Mouse (Mus musculus) embryo, embryonic 9.5 days (tissue): ENCODE data around the gene Smg6.

ENCODE experiments used
- DNase-seq: peaks from one replicate; pipeline ENCODE4 v3.0.0-alpha.2; 2017; ENCODE audit errors: extremely low spot score

The Smg6 gene

DNA sequence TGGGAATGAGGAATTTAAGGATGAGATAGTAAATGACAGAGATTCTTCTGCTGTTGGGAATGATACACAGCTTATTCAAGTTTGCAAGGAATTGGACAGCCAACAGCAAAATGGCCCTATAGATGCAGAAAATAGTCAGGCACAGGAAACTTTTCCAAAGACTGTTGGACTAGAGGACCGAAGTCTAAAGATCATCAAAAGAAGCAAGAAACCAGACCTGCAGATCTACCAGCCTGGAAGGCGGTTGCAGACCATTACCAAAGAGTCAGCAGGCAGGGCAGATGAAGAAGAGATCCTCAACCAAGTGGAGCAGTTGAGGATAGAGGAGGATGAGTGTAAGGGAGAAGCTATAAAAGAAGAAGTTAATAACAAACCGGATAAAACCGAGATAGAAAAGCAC is 3.5 kb downstream of the Smg6 start:
- no peak for DNase-seq

DNA sequence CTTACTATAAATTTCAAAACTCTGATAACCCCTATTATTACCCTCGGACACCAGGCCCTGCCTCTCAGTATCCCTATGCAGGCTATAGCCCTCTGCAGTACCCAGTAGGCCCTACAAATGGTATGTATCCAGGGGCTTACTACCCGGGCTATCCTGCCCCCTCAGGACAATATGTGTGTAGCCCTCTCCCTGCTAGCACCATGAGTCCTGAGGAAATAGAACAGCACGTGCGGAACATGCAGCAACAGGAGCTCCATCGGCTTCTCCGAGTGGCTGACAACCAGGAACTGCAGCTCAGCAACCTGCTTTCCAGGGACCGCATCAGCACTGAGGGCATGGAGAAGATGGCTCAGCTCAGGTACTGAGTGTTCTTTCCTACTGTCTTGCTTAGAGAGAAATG is 4.8 kb downstream of the Smg6 start:
- DNase-seq, result no peak

DNA sequence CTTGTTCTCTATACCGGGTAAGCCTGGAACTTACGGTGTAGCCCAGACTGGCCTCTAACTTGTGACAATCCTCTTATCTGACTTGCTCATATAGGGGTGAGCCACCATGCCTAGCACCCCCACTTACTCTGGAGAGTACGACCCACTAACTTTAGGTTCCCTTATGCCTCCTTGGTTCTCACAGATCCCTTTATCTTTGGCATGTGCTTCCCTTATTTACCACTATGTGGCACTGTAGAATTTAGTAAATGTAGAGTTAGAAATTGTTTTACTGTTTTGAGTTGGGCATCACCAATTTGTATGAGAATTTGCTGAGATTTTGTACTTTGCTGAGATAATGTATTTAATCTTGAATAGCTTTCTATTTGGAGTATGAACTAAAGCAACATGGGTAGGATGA is 20.7 kb downstream of the Smg6 start:
- DNase-seq, result peak; percentile 14

DNA sequence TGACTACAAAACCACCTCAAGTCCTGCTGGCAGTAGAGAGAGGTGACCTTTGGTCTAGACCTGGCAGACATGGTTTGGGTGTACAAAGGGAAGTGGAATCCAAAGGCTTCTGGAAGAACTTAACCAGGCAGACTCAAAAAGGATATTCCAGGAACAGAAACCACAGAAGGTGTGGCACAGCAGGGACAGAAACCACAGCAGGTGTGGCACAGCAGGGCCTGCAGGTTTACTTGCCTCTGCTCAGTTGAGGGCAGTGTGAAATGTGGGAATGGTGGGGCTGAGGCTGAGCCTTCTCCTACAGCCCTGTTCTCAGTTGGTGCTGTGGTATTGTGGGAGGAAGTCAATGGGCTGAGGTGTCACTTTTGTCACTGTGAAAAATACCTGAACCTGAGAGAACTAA is 29.3 kb downstream of the Smg6 start:
- DNase-seq, result no peak

DNA sequence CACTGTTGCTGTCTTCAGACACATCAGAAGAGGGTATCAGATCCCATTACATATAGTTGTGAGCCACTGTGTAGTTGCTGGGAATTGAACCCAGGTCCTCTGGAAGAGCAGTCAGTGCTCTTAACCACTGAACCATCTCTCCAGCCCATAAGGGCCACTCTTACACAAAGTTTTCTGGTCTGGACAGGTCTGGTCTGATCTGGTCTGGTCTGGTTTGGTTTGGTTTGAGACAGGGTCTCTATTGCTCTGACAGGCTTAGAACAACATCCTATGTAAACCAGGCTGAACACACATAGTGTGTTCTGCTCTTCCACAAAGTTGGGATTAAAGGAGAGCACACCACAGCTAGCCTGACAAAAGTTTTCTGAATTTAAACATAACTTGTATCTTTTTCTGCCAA is 30.4 kb downstream of the Smg6 start:
- DNase-seq, result no peak

DNA sequence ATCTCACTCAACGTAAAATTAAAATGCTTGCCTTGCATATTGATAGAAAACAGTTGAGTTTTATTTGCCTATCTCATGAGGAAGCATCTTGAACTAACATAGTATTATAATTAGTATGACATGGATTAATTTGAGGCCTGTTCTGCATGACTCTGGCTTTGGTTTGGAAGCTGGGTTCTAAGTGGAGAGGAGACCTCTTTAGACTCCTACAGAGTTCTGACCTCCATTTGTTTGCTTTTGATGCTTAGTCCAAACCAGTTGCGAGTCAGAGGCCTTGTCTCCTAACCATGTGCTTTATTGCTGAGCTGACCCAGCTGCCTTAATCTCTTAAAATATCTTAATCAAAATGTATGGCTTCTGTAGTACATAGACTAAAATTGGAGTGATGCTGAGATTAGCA is 32.0 kb downstream of the Smg6 start:
- DNase-seq, result no peak

DNA sequence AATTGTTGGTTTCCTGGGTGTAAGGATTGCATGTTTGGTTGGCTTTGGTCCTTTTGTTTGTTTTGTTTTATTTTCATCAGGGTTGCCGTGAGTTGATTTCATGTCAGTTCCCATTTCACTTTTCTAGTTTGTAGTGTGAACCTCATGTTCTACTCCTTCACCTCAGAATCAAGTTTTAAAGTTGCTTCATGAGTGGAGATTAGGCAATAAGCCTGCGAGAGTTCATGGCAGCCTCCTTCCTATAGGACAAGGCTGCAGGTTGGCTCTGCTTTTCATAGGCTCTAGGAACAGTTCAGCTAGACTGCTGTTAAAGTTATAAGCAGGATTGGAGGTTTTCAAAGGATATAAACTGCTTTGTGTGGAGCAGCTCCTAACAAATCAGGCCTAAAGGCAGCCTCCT is 33.9 kb downstream of the Smg6 start:
- no peak for DNase-seq

DNA sequence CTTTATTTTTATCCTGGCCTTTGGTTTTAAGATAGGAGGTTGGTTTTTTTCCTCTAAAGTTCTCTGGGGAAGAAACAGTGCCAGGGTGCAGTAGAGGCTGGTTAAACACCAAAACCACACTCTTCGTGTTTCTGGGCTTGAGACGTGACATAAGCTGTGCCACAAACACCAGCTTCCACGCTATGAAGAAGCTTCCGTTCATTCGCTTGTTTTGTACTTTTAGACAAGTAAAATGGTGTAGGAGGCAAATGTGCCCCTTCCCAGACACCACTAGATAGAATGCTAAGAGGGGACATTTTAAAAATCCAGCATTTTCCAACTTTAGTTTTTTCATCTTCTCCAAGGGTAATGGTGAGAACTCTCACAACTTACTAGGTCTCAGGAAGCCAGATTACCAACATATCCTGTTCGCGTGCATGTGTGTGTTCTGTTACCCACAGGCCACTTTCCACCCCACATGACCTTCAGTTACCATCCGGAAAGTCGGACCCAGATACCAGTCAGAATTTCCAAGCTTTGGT is 34.5 kb downstream of the Smg6 start:
- no peak for DNase-seq

DNA sequence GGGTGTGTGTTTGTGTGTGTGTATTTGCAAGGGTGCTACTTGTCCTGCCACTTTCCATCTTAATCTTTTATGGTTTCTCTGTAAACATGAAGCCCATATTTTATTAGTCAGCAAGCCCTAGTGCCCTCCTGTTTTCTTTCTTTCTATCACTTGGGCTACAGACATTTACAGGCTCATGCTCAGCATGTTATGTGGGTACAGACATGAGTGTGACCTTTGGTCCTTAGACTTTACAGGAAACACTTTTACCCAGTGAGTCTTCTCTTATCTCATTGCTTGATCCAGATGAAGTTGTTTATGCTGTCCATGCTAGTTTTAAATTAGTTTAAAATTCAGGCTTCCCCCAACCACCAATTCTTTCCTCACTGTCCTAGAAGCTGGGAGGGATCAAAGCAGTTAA is 36.3 kb downstream of the Smg6 start:
- no peak for DNase-seq

DNA sequence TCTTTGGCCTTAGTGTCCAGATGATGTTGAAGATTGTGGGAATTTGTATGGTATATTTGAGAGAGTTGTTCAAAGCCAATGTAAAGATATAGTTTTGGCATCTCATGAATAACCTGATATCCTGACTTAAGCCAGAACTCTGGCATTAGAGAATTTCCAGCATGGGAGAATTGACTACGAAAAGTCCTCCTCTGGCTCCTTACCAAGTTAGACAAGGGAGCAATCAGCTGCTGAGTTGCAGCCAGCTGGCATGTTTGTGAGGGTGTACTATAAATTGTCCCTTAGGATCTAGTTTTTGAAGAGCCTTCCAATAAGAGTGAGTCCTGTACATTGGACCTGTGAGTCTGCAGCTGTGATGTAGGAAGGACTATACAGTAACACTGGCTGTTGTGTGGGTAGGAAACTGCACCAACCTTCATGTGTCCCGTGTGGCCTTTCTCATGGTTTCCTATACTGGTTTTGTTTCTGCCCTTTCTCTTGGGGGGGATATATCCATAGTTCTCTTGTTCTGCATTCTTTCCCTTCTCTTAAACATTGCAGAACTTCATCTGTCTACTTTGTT is 37.3 kb downstream of the Smg6 start:
- DNase-seq, result no peak

DNA sequence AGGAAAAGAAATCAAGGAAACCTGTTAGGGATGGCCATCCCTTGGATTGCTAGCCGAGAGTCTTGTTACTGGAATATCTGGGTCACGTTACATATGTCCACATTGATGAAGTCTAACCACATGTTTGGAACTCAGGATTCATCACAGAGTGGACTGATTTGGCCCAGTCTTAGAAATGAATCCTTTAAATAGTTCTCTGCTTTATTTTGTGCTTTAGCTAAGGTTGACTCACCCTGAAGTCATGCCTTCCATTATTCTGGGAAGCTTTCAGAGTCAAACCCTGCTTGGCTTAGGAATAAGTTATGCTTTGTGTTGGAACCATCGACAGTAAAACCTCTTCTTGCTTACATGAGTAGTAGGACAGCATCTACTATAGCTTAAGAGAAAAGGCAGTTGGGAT is 39.9 kb downstream of the Smg6 start:
- DNase-seq, result no peak

DNA sequence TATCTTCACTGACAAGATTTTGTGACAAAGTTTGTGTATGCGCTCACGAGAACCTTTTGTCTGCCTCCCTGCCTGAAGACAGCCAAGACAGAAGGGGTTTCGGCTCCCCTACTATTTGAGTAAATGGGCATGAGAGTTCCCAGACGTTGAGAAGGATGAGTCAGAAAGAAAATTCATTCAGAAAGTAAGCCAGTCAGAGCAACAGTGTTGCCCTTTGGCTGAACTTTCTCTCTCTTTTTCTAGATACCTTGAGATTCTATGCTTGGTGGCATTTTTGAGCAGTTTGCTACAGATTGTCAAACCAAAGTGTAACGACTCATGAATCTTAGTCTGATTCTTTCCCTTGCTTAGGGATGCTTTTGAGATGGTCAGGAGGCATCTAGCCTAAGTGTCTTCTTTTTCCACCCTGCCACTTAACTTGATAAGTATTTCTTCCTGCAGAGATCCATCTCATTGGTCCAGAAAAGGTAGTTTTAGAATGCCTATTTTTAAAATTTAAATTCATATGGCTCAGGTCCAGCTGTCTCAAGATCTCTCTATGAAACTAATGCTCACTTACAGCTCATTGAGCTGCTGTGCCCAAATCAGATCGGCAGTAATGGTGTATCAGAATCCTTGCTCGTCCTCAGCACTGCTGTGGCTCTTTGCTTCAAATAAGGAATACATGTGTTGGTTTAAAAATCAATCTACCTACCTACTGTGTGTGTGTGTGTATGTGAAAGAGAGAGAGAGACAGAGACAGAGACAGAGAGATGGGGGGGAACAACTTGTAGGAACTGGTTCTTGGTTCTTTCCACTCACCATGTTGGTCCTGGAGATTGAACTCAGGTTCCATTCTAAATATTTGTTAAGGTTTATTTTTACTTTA is 47.9 kb downstream of the Smg6 start:
- DNase-seq, result no peak

DNA sequence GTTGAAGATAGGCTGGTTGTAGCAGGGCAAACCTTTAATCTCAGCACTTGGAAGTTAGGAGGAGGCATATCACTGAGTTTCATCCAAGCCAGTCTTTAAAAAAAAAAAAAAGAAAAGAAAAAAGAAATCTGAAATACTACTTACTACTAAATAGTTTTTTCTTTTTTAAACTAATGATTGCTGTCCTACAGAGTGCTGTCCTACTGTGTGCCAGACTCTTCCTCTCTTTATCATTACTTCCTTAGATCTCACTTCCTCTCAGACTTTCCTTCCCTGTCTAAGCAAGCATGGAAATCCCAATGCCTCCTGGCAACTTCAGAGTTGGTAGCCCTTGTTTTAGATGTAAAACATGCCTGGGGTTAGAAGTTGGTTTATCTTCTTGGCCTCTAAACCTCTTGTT is 49.0 kb downstream of the Smg6 start:
- DNase-seq, result no peak

DNA sequence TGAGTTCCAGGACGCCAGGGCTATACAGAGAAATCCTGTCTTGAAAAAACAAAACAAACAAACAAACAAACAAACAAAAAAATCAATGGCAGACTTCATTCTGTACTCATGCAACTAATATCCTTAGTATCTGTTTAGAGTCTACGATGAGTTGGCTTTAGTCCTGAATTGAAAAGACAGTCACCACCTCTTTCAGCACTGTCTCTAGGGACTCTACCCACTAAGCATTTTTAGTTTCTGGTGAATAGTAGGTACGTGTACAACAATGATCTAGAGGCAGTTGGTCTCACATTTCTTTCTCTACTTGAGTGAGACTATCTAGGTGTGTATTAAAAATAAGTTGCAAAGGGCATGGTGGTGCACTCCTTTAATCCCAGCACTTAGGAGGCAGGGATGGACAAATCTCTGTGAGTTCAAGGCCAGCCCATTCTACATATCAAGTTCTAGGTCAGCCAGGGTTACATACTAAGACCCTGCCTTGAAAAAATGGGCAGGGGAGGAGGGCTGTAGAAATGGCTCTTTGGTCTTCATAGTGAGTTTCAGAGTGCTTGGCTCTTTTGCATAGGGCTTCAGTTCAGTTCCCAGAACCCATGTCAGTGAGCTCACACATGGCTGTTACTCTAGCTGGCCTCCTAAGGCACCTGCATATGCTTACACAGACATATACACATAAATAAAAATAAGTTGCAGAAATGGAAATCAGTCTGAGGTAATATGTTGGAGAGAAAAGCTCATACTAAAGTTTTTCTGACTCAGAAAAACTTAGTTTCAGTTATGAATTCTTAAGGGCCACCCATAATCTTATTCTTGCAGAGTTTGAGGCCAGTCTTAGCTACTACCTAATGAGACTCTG is 51.4 kb downstream of the Smg6 start:
- DNase-seq, result no peak

DNA sequence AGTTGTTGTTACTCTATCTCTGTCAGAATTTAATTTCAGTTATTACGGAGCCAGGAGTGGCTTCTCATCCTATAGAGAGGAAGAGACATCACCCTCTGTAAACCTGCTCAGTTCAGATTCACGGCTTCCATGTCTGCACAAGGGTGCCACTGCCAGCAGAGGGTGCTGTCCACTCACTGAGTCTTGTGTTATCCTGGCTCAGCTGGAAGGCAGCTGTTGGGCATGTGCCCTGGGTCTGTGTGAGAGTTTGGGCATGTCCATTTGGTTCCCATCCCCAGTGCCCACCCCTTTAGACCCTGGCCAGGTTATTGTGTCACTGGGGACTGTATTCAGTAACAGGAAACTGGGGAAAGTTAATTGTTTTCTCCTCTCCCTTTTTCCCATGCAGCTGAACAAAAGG is 55.8 kb downstream of the Smg6 start:
- DNase-seq, result peak; percentile 71

DNA sequence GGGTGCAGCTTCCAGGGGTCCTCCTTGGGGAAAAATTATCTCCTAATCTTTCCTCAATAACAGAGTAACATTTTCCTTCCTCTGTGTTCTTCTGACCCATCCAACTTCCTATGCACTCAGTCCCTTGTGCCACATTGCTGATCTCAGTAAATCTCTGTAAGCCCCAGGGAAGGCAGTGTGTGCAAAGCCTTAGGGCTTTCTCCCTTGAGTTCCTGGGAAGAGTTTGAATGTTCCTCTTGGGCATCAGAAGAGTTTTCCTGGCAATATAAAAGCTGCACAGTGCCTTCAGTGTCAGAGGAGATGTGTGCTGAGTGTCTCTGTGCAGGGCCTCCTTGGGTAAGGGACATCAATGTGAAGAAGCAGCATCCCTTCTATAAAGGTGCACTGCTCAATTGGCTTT is 56.6 kb downstream of the Smg6 start:
- DNase-seq, result no peak

DNA sequence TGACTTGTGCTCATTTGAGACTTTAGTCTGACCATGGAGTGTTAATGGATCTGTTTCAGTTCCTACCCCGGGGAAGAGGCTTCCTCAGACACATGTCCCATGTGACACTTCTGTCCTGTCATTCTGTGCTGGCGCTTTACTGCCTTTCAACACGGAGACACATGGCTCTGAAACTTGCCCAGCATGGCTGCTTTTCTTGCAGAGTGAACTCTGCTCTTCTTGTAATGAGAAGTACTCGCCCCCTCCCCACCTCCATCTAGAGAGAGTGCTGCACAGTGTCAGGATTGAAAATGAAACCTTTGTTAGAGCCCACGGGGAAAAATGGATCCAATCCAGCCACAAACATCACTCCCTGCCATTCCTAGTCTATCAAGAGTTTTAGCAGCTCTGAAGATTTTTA is 62.5 kb downstream of the Smg6 start:
- DNase-seq, result no peak

DNA sequence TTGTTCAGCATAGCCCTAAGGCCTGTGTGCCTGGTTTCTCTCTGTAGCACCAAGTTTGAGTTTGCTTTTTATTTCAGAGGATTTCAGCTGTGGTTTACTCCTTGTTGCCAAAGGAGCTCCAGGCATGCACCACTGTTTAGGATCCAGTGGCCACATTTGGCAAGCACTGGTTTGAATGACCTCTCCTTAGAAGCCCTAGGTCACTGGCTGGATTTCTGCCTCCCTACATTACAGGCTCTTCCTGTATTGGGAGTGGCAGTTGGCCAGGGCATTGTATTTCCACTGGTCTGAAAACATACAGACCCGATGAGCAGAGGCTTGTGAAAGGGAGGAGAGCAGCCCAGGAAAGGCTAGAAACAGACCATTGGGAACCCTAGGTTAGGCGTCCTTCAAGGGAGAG is 63.4 kb downstream of the Smg6 start:
- no peak for DNase-seq

DNA sequence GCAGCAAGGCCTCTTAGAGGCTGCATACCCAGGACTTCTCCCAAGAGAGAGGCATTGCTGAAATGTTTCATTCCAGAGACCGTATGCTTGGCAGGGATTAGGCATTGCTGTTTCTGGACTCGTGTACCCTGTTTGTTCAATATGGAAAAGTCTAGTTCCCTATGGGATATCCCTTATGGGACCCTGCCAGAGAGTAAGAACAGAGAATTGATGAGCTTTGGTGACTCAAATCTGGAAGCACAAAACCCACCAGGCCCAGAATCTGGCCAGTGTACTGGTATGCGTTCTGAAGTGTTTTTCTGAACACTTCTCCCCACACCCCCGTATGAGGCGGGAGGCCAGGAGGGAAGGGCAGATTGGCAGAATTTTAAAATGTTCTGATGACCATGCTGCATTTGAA is 64.9 kb downstream of the Smg6 start:
- DNase-seq, result no peak

DNA sequence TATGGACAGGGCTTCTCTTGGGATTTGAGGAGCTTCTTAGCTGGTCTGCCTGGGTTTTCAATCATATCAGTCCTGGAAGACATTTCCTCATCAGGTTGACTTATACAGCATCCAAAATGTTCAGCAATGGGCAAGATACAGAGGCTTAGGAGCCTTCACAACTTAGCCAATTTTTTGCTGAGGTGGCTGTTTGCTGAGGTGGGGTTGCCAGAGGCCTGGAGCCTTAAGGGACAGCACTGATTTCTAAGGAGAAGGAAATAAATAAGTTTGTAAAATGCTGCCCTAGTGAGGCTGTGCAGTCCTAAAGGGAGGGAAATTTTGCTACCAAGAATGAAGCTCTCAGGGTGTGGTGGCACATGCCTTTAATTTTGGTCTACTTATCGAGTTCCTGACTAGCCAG is 65.7 kb downstream of the Smg6 start:
- no peak for DNase-seq

DNA sequence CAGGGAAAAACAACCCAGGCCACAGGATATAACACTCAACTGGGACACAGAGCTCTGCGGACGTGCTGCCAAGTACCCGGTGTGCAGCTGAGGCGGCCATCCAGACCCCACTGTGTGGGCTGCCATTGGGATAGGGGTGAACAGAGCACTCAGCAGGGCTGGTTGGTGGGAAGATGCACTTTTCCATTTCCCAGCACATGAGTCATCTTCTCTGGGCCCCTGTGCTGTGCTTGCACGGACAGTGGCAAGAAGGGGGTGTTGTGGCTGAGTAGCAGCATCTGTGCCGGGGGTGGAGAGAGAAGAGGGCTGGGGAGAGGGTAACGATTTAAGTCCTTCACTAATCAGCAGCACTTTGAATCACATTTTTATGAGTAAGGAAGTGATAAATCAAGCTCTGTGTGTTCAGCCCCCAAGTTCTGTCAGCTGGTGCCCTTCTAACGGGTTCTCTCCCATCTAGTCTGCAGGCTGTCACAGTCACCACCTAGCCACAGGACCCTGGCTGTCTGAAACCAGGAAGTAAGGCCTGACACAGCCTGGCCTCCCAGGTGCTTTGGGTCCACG is 66.9 kb downstream of the Smg6 start:
- DNase-seq, result no peak

DNA sequence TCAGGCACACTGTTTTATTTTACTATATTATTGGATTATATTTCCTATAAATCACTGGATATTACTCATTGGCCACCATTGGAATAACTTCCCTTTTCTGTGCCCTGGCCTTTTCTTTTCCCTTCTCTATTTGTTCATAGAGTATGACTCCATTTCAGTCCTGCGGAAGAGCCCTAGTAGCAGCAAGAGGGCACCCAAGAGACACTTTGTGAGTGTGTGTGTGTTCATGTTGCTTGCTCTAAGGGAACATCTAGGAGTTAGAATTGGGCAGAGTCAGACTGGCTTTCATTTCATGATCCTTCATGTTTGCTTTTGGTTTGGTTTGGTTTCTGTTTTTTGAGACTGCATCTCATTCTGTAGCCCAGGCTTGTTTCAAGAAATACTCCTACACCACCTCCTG is 68.5 kb downstream of the Smg6 start:
- no peak for DNase-seq
